ENCODE assay signal across 32 mouse cellular contexts in genomic region chr2:31075168-31075567, GRCm38 (mm10).
DNase-seq lines count a peak whose midpoint lies in the region; ATAC-seq and TF ChIP-seq lines count a peak whose summit lies in the region.
"Had no signal": no experiment of that assay in that cellular context is flagged by ENCODE, and none has a peak within 500 bp of the region (broad histone marks: within the 10 kb centered on the region; RNA-seq: fewer than 3 reads in every experiment).

No protein-coding gene starts in this region.

- H3K36me3 ChIP-seq in lung, postnatal 0 days (ENCODE audit: insufficient read depth, low read length): no peaks in the 10 kb centered on the region
- H3K36me3 ChIP-seq in MEL (ENCODE audit: control insufficient read depth in 1 of 2, insufficient read depth in 2 of 2, low read length in 2 of 2): peaks cover 0 to under 1% of the 10 kb centered on the region in 2 experiments; a peak in 2 of 4 replicates
- H3K36me3 ChIP-seq: liver, embryonic 15.5 days; midbrain, embryonic 15.5 days had no signal

- TF ChIP-seq EP300 in lung, postnatal 0 days (IDR thresholded peaks at IDR 0.05): no peak
- TF ChIP-seq EP300 in MEL (IDR thresholded peaks at IDR 0.05; ENCODE audit: low read depth in 1 of 2, low read length in 2 of 2): no peak

- no peaks in the 10 kb centered on the region for H3K79me2 ChIP-seq in MEL (ENCODE audit: control insufficient read depth, insufficient read depth, low read length, poor library complexity)

- 89% methylated on average over 2 of the region's 2 CpGs for WGBS in lung, postnatal 0 days

- no peak for ATAC-seq in lung, postnatal 0 days
- ATAC-seq in granulocyte monocyte progenitor cell, adult 5-6 weeks (replicated peaks; ENCODE audit: poor library complexity, severe bottlenecking): peak; percentile 87
- ATAC-seq: forebrain, embryonic 13.5 days; intestine, embryonic 16.5 days; midbrain, embryonic 15.5 days; Patski had no signal

- DNase-seq in lung, postnatal 0 days (ENCODE audit: low spot score): peak; percentile 11
- no peak for DNase-seq in lung, postnatal 10 days
- DNase-seq in MEL (ENCODE audit: low read depth, low spot score): peak; percentile 16
- no peak for DNase-seq in retina, postnatal 1 day
- no peak for DNase-seq in kidney, adult 11 months
- DNase-seq in retina, embryonic 14.5 days (ENCODE audit: low spot score): no peak
- DNase-seq: adrenal gland, postnatal 10 days; cerebellum, adult 2 months; cerebellum, postnatal 14 days; gastrocnemius, postnatal 36 days; heart, adult 2 months; heart, postnatal 4 days; kidney, adult 9 months; kidney, postnatal 14 days; layer of hippocampus, adult 9-11 months; liver; lung, postnatal 4 days; thymus, adult 2 months; thymus, postnatal 4 days had no signal

- H3K9ac ChIP-seq in lung, postnatal 0 days (replicated peaks; ENCODE audit: low read depth): no peak overlapping the region
- no peak overlapping the region for H3K9ac ChIP-seq in MEL (ENCODE audit: control insufficient read depth, low read depth, low read length, poor library complexity, severe bottlenecking)
- H3K9ac ChIP-seq: embryonic facial prominence, embryonic 15.5 days; forebrain, embryonic 13.5 days; heart, embryonic 12.5 days; hindbrain, embryonic 13.5 days; liver, embryonic 15.5 days; lung, embryonic 15.5 days; midbrain, embryonic 15.5 days had no signal

- H3K4me1 ChIP-seq in lung, postnatal 0 days (ENCODE audit: insufficient read depth, low read depth, low read length): no peaks in the 10 kb centered on the region
- peaks cover 0 to 8% of the 10 kb centered on the region in 2 experiments; a peak in 1 of 4 replicates for H3K4me1 ChIP-seq in MEL (ENCODE audit: control insufficient read depth in 1 of 2, insufficient read depth in 2 of 2, low read length in 2 of 2)
- H3K4me1 ChIP-seq: embryonic facial prominence, embryonic 10.5 days; embryonic facial prominence, embryonic 15.5 days; forebrain, embryonic 13.5 days; hindbrain, embryonic 13.5 days; liver, embryonic 15.5 days; lung, embryonic 15.5 days; midbrain, embryonic 15.5 days had no signal

- H3K4me2 ChIP-seq in lung, postnatal 0 days (replicated peaks; ENCODE audit: low read depth, low read length): no peak overlapping the region
- H3K4me2 ChIP-seq: embryonic facial prominence, embryonic 15.5 days; forebrain, embryonic 13.5 days; heart, embryonic 12.5 days; hindbrain, embryonic 13.5 days; liver, embryonic 15.5 days; lung, embryonic 15.5 days; midbrain, embryonic 15.5 days had no signal

- H3K27me3 ChIP-seq in lung, postnatal 0 days (replicated peaks; ENCODE audit: insufficient read depth, low read length): no peaks in the 10 kb centered on the region
- no peaks in the 10 kb centered on the region for H3K27me3 ChIP-seq in MEL (ENCODE audit: control insufficient read depth in 1 of 2, insufficient read depth in 2 of 2, low read length in 2 of 2)
- H3K27me3 ChIP-seq: embryonic facial prominence, embryonic 15.5 days; forebrain, embryonic 13.5 days; heart, embryonic 12.5 days; hindbrain, embryonic 13.5 days; liver, embryonic 15.5 days; lung, embryonic 15.5 days; midbrain, embryonic 15.5 days; Patski had no signal

- TF ChIP-seq RAD21 in MEL (IDR thresholded peaks at IDR 0.05; ENCODE audit: low read depth, low read length): no peak

- no peak for TF ChIP-seq CTCF in lung, postnatal 0 days (IDR thresholded peaks at IDR 0.05)
- TF ChIP-seq CTCF in MEL (IDR thresholded peaks at IDR 0.05 in 2 of 3, conservative IDR thresholded peaks at IDR 0.05 in 1 of 3; ENCODE audit: control insufficient read depth in 1 of 3, insufficient read depth in 1 of 3, low read depth in 2 of 3, low read length in 3 of 3, poor library complexity in 1 of 3, severe bottlenecking in 1 of 3): no peak

- no peak overlapping the region for H3K27ac ChIP-seq in lung, postnatal 0 days (ENCODE audit: low read length)
- no peak overlapping the region for H3K27ac ChIP-seq in MEL (ENCODE audit: control insufficient read depth, low read depth, low read length)
- H3K27ac ChIP-seq: embryonic facial prominence, embryonic 10.5 days; embryonic facial prominence, embryonic 15.5 days; forebrain, embryonic 13.5 days; heart, adult 2 months; hindbrain, embryonic 13.5 days; liver, embryonic 15.5 days; lung, embryonic 15.5 days; midbrain, embryonic 10.5 days; midbrain, embryonic 15.5 days had no signal

- H3K4me3 ChIP-seq in lung, postnatal 0 days (ENCODE audit: low read depth, low read length): no peak overlapping the region
- no peak overlapping the region for H3K4me3 ChIP-seq in MEL (ENCODE audit: control insufficient read depth in 1 of 2, insufficient read depth in 1 of 2, low read depth in 2 of 2, low read length in 2 of 2)
- H3K4me3 ChIP-seq: embryonic facial prominence, embryonic 10.5 days; embryonic facial prominence, embryonic 15.5 days; forebrain, embryonic 13.5 days; heart, adult 2 months; heart, embryonic 12.5 days; hindbrain, embryonic 13.5 days; liver, embryonic 15.5 days; lung, embryonic 15.5 days; midbrain, embryonic 10.5 days; midbrain, embryonic 15.5 days had no signal

- H3K9me3 ChIP-seq in lung, postnatal 0 days (ENCODE audit: low read length): no peaks in the 10 kb centered on the region
- no peaks in the 10 kb centered on the region for H3K9me3 ChIP-seq in MEL (replicated peaks; ENCODE audit: insufficient read depth, low read length)
- H3K9me3 ChIP-seq: embryonic facial prominence, embryonic 15.5 days; forebrain, embryonic 13.5 days; G1E; heart, embryonic 12.5 days; liver, embryonic 15.5 days; lung, embryonic 15.5 days; midbrain, embryonic 15.5 days had no signal

- TF ChIP-seq POLR2A in MEL (IDR thresholded peaks at IDR 0.05; ENCODE audit: control insufficient read depth in 1 of 2, insufficient read depth in 1 of 2, low read depth in 1 of 2, low read length in 2 of 2, poor library complexity in 1 of 2): no peak

TF ChIP-seq in MEL, 35 proteins besides CTCF, POLR2A, EP300 and RAD21:
- no peak for TF ChIP-seq TAL1 (IDR thresholded peaks at IDR 0.05; ENCODE audit: low read length)
- peak; percentile 83 for TF ChIP-seq ZNF384 (IDR thresholded peaks at IDR 0.05; ENCODE audit: low read depth, low read length)

Comparison
In these comparisons a context has a peak if more than half of its experiments do, and no peak if none do; other contexts are left out.
1. DNase-seq: peak in lung, postnatal 0 days (single experiment) and MEL (single experiment); none in lung, postnatal 10 days (single experiment), retina, postnatal 1 day (single experiment), kidney, adult 11 months (single experiment) and retina, embryonic 14.5 days (single experiment).